Mouse (Mus musculus): ENCODE data around the gene Iqgap2. TPM values are rescaled to one million over a fixed set of nuclear protein-coding genes. Genes with fewer than 3 reads are reported as not detected.

The Iqgap2 gene
- total and polyA plus RNA-seq, 3 experiments, result 0.08 to 0.14 (median 0.11) TPM

DNA sequence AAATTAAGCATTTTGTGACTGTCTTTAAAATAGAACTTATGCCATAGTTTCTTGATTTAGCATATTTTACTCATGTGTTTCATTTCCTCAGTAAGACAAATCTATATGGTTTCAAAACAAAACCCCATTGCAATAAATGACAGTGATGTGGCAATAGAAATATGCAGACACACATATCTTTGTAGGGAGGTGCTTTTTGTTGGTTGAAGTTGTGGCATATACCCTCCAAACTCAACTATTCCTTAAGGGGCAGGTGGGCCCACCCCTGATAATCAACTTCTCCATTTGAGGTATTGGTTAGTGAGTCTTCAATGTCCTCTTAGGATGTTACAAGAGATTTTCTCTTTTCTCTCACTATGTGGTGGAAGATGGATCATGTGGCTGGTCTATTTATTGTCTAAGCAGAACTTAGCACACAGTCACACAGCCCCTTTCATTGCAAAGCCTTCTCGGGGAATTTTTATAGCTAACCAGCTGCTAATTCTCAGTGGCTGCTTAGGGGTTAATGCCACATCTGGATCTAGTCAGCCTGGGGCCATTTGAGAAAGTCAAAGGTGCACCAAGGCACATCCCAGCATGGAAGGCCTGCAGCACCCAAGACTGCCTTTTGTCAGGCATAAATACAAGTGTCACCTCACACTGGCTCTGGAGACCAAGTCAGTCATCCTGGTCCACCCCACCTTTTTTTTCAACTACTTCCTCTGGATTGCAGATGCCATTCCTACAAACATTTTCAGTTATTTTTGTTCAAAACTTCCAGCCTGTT is 8.3 kb upstream of the Iqgap2 start:
- in situ Hi-C loops (cut with MboI; ENCODE audit: low pct_ligation_motif_present, low pct_unique_long_range_greater_than_20kb, low sequenced_read_pairs), result no loop called here
- H3K27me3 ChIP-seq (replicated peaks), result no peaks in the 10 kb centered on the region
- peaks cover 2% of the 10 kb centered on the region for H3K9me3 ChIP-seq (replicated peaks; ENCODE audit: low read length)
- H3K4me2 ChIP-seq (ENCODE audit: insufficient read depth, low read depth, poor library complexity, severe bottlenecking), result no peak overlapping the region
- no peak overlapping the region for H3K27ac ChIP-seq (ENCODE audit: insufficient read depth, low read depth)
- no peak overlapping the region for H3K9ac ChIP-seq (ENCODE audit: insufficient read depth, low read depth)
- TF ChIP-seq ELF1 (IDR thresholded peaks at IDR 0.05; ENCODE audit: low read depth, low read length) (no peak), GABPA (IDR thresholded peaks at IDR 0.05; ENCODE audit: insufficient replicate concordance, low read depth, low read length) (no peak), E2F4 (IDR thresholded peaks at IDR 0.05; ENCODE audit: insufficient replicate concordance, low read depth, low read length) (no peak), ZMIZ1 (IDR thresholded peaks at IDR 0.05; ENCODE audit: low read depth, low read length) (no peak), JUND (conservative IDR thresholded peaks at IDR 0.05; ENCODE audit: low read depth, low read length) (no peak), PAX5 (IDR thresholded peaks at IDR 0.05; ENCODE audit: low read length) (no peak), RCOR1 (conservative IDR thresholded peaks at IDR 0.05; ENCODE audit: low read depth, low read length) (no peak), TBP (conservative IDR thresholded peaks at IDR 0.05; ENCODE audit: low read depth, low read length) (no peak), NELFE (IDR thresholded peaks at IDR 0.05; ENCODE audit: low read depth, low read length) (no peak), NRF1 (IDR thresholded peaks at IDR 0.05; ENCODE audit: low read depth, low read length) (no peak), SIN3A (IDR thresholded peaks at IDR 0.05; ENCODE audit: low read length) (no peak), MAX (IDR thresholded peaks at IDR 0.05; ENCODE audit: low read length) (no peak), MYC (IDR thresholded peaks at IDR 0.05; ENCODE audit: low read depth, low read length) (no peak), BHLHE40 (IDR thresholded peaks at IDR 0.05; ENCODE audit: low read depth, low read length) (no peak), USF1 (IDR thresholded peaks at IDR 0.05; ENCODE audit: low read depth, low read length) (no peak), SMC3 (IDR thresholded peaks at IDR 0.05; ENCODE audit: low read depth, low read length) (no peak), ETS1 (conservative IDR thresholded peaks at IDR 0.05; ENCODE audit: low read depth, low read length) (no peak), ZC3H11A (IDR thresholded peaks at IDR 0.05; ENCODE audit: low read depth, low read length) (no peak)
- no peak for DNase-seq (ENCODE audit: extremely low read depth)
- H3K4me3 ChIP-seq (replicated peaks in 1 of 3; ENCODE audit: low read depth in 2 of 3, low read length in 2 of 3, poor library complexity in 1 of 3), result no peak overlapping the region
- no peaks in the 10 kb centered on the region for H3K4me1 ChIP-seq (ENCODE audit: control insufficient read depth in 1 of 2, insufficient read depth in 2 of 2)
- no peaks in the 10 kb centered on the region for H3K79me2 ChIP-seq (replicated peaks; ENCODE audit: control insufficient read depth, extremely low read depth, insufficient read depth, poor library complexity, severe bottlenecking)
- no peaks in the 10 kb centered on the region for H3K36me3 ChIP-seq (replicated peaks in 1 of 2; ENCODE audit: control insufficient read depth in 1 of 2, insufficient read depth in 1 of 2, low read length in 1 of 2)
- dilution Hi-C loops (cut with MboI; ENCODE audit: extremely low pct_ligation_motif_present, extremely low pct_unique_long_range_greater_than_20kb, low sequenced_read_pairs), result no loop called here

DNA sequence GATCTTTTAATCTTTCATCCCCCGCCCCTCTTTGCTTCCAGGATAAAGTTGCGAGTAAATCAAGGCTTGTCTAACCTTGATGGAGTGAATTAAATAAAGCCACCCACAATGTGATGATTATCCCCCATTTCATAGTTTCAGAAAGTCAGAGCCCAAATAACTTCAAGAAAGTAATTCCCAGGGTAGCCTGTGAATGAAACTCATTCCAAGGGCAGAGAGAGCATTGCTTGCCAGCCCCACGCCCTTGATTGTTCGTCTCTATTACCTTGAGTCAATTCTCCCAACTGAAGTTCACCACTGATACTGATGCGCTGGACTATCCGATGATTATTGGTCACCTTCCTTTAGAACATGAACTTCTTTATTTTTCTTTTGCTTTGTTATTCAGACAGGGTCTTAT is 4.8 kb upstream of the Iqgap2 start:
- H3K4me2 ChIP-seq (ENCODE audit: insufficient read depth, low read depth, poor library complexity, severe bottlenecking), result no peak overlapping the region
- H3K79me2 ChIP-seq (replicated peaks; ENCODE audit: control insufficient read depth, extremely low read depth, insufficient read depth, poor library complexity, severe bottlenecking), result no peaks in the 10 kb centered on the region
- H3K9me3 ChIP-seq (replicated peaks; ENCODE audit: low read length), result no peaks in the 10 kb centered on the region
- no peak overlapping the region for H3K27ac ChIP-seq (ENCODE audit: insufficient read depth, low read depth)
- H3K36me3 ChIP-seq (replicated peaks in 1 of 2; ENCODE audit: control insufficient read depth in 1 of 2, insufficient read depth in 1 of 2, low read length in 1 of 2), result no peaks in the 10 kb centered on the region
- no peak for DNase-seq (ENCODE audit: extremely low read depth)
- dilution Hi-C loops (cut with MboI; ENCODE audit: extremely low pct_ligation_motif_present, extremely low pct_unique_long_range_greater_than_20kb, low sequenced_read_pairs), result no loop called here
- in situ Hi-C loops (cut with MboI; ENCODE audit: low pct_ligation_motif_present, low pct_unique_long_range_greater_than_20kb, low sequenced_read_pairs), result no loop called here
- H3K4me3 ChIP-seq (replicated peaks in 1 of 3; ENCODE audit: low read depth in 2 of 3, low read length in 2 of 3, poor library complexity in 1 of 3), result no peak overlapping the region
- peaks cover 0 to 6% of the 10 kb centered on the region in 2 experiments; a peak in 1 of 4 replicates for H3K4me1 ChIP-seq (ENCODE audit: control insufficient read depth in 1 of 2, insufficient read depth in 2 of 2)
- no peak for TF ChIP-seq MEF2A (IDR thresholded peaks at IDR 0.05; ENCODE audit: borderline replicate concordance, low read depth, low read length)
- TF ChIP-seq MAFK (IDR thresholded peaks at IDR 0.05; ENCODE audit: insufficient replicate concordance, low read length), result no peak
- TF ChIP-seq ZC3H11A (IDR thresholded peaks at IDR 0.05; ENCODE audit: low read depth, low read length), result no peak
- no peak for TF ChIP-seq HCFC1 (IDR thresholded peaks at IDR 0.05; ENCODE audit: low read depth, low read length)
- TF ChIP-seq NRF1 (IDR thresholded peaks at IDR 0.05; ENCODE audit: low read depth, low read length), result no peak
- TF ChIP-seq JUN (IDR thresholded peaks at IDR 0.05; ENCODE audit: insufficient read depth, low read depth, low read length), result no peak
- TF ChIP-seq IRF4 (IDR thresholded peaks at IDR 0.05; ENCODE audit: low read depth, low read length), result no peak
- no peak for TF ChIP-seq ELF1 (IDR thresholded peaks at IDR 0.05; ENCODE audit: low read depth, low read length)
- TF ChIP-seq KAT2A (IDR thresholded peaks at IDR 0.05; ENCODE audit: insufficient replicate concordance, low read length), result no peak
- no peak for TF ChIP-seq E2F4 (IDR thresholded peaks at IDR 0.05; ENCODE audit: insufficient replicate concordance, low read depth, low read length)
- peaks cover 7% of the 10 kb centered on the region for H3K27me3 ChIP-seq (replicated peaks)
- no peak overlapping the region for H3K9ac ChIP-seq (ENCODE audit: insufficient read depth, low read depth)
